Mouse (Mus musculus): ENCODE data around the gene Rbfox3. TPM values are rescaled to one million over a fixed set of nuclear protein-coding genes. Genes with fewer than 3 reads are reported as not detected.

Gene Rbfox3
- total RNA-seq, 2 experiments from 2014 or later, result not detected

DNA sequence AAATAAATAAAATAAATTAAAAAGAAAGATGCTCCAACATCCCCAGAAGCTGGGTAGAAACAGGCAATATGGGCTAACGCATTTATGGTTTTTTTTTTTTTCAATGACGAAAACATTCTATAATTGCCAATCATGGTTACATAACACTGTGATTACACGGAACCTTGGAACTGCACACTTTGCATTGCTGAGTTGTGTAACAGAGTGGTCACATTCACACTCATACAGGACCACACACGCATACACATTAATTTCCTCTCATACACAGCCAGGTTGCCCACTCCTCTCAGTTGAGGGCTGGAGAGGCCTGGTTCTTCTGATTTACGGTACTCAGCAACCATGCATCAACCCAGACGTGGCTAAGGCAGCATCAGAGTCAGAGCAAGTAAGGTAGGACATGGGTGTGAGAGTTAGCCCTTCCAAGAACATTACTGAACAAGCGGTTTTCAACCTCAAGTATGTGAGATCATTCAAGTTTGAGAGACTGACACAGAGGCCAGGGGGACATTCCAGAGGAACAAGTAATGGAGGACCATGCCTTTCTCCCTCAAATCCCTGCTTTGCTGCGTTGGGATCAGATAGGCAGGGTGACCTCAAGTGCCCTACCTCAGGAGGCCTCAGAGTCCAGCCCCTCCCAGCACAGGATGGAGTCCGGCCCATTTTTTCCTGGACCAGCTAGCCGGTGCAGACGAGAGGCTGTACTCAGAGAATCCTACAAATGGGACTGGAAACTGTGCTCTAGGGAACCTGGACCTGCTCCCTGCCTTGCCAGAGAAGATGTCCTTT is 457.3 kb downstream of the Rbfox3 start:
- peak; percentile 53 for ATAC-seq (replicated peaks; ENCODE audit: poor library complexity)

GRCm38 (mm10) chr11:118452955-118453354 is 458.4 kb downstream of the Rbfox3 start:
- ATAC-seq (replicated peaks; ENCODE audit: poor library complexity), result no peak

- no peak for ATAC-seq (replicated peaks; ENCODE audit: poor library complexity)
Measured at GRCm38 (mm10) chr11:118451211-118451610, 460.2 kb downstream of the Rbfox3 start.

DNA sequence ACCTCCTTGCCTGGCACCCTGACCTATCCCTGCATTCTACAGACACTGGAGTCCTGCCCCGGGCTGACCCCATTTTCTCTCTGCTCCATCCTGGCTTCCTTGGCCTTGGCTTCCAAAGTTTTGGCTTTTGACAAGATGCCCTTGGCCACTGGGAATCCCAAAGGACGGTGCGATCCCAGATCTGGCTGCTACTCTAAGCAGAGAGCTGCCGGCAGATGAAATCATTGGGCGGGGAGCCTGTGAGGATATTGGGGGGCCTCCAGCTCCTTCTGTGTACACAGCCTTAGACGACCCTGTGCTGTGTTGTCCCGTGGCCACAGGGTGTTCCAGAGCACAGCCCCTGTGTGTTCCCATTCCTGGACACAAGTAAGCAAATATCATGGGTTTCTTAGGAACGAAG is 463.0 kb downstream of the Rbfox3 start:
- no peak for ATAC-seq (replicated peaks; ENCODE audit: poor library complexity)

GRCm38 (mm10) chr11:118447346-118447745 is 464.1 kb downstream of the Rbfox3 start:
- ATAC-seq (replicated peaks; ENCODE audit: poor library complexity), result no peak

DNA sequence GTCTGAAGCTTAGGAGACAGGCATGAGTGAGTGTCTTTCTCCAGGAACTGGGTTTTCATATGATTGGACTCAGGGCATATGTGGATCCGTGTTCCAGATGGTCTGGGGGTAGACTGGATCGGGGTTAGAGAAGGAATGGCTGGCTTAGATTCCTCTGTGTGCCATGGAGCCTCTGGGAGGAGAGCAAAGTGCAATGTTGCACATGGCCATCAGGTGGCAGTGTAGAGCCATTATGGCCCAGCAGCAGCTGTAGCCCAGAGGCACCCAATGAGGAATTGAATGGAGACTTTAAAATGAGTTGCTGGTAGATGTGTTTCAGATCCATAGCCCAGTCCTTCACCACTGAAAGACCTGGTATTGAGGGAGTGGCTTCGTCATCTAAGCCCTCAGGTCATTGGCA is 465.6 kb downstream of the Rbfox3 start:
- ATAC-seq (replicated peaks; ENCODE audit: poor library complexity), result peak; percentile 90

GRCm38 (mm10) chr11:118443201-118443970 is 468.0 kb downstream of the Rbfox3 start:
- peak; percentile 68 for ATAC-seq (replicated peaks; ENCODE audit: poor library complexity)

DNA sequence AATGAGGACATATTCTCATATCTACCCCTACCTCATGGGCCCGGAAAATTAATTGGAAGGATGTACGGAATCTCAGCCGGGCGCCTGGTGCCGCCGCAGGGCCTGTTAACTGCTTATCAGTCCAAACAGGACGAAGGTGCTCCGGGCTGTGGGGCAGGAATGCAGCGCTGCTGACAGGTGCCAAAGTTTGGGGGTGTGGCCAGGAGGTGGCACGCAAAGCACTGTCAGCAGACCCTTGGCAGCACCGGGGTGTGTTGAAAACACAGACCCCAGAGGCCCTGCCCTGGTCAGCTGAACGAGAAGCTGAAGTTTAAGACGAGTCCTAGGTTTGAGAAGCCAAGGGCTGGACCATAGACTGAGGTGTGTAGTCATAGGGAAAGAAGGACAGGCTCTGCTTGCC is 468.7 kb downstream of the Rbfox3 start:
- ATAC-seq (replicated peaks; ENCODE audit: poor library complexity), result no peak

Other genes starting within 250 kb of the Rbfox3 start
- gene Enpp7, start 76.6 kb upstream of the Rbfox3 start, total RNA-seq (2015), result not detected in 2 replicates
- not detected in 2 replicates for gene Enpp7, start 76.6 kb upstream of the Rbfox3 start, total RNA-seq (2017)
- gene Cbx2, start 111.4 kb upstream of the Rbfox3 start, total RNA-seq (2015), result 1.8 and 2.8 TPM in 2 replicates
- 3.0 and 3.2 TPM in 2 replicates for gene Cbx2, start 111.4 kb upstream of the Rbfox3 start, total RNA-seq (2017)
- 1.9 and 2.1 TPM in 2 replicates for gene Cbx8, start 129.4 kb upstream of the Rbfox3 start, total RNA-seq (2015)
- gene Cbx8, start 129.4 kb upstream of the Rbfox3 start, total RNA-seq (2017), result 2.7 and 3.6 TPM in 2 replicates
- 19.9 and 21.5 TPM in 2 replicates for gene Cbx4, start 174.6 kb upstream of the Rbfox3 start, total RNA-seq (2015)
- 24.8 and 25.4 TPM in 2 replicates for gene Cbx4, start 174.6 kb upstream of the Rbfox3 start, total RNA-seq (2017)